Mouse (Mus musculus) olfactory bulb, adult 2 months (tissue): ENCODE measurements around the gene Fcho1.

Source experiments
- CTCF ChIP-seq: fragments of 200-500 bp; IDR thresholded peaks from 2 replicates; pipeline ENCODE4 v1.5.1; 2012; ENCODE audit warnings: low read depth, mild to moderate bottlenecking, low read length, moderate library complexity; ENCODE audit not compliant: insufficient read depth
- POLR2A ChIP-seq: fragments of 200-500 bp; IDR thresholded peaks from 2 replicates; pipeline ENCODE4 v1.6.1; 2012; ENCODE audit warnings: mild to moderate bottlenecking, low read depth, low read length, moderate library complexity; ENCODE audit not compliant: insufficient read depth

DNA sequence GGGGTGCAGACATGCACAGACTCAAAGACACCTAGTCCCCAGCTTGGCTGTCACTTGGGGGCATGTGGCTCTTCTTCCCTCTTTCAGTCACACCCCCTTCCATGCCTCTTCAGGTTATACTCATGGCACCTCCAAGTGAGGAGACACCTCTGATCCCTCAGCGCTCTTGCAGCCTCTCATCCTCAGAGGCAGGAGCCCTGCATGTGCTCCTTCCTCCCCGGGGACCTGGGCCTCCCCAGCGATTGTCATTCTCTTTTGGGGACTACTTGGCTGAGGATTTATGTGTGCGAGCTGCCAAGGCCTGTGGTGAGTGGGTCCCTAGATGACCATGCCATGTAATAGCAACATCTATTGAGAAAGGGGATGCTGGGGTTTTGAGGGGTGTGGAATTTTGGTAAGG, 47.3 kb downstream of the Fcho1 start:
- no peak for TF ChIP-seq POLR2A
- TF ChIP-seq CTCF, result no peak
